Mouse (Mus musculus) 3134 (cell line): ENCODE results near the gene Sec16b.

Source experiments
- DNase-seq: peaks from one replicate; pipeline ENCODE4 v3.0.0-alpha.2; 2011; ENCODE audit warnings: low spot score; ENCODE audit not compliant: insufficient read length; ENCODE audit errors: extremely low read depth

Sec16b gene

GRCm38 (mm10) chr1:157512690-157513448 lies 6.3 kb downstream of the Sec16b start:
- no peak for DNase-seq

- no peak for DNase-seq
Observed at GRCm38 (mm10) chr1:157513559-157513958, 7.0 kb downstream of the Sec16b start.

- DNase-seq: no peak
Observed at GRCm38 (mm10) chr1:157514298-157514697, 7.8 kb downstream of the Sec16b start.

GRCm38 (mm10) chr1:157516838-157517808 lies 10.6 kb downstream of the Sec16b start:
- DNase-seq: no peak

- DNase-seq: peak; percentile 55
Observed at GRCm38 (mm10) chr1:157518111-157518523, 11.6 kb downstream of the Sec16b start.

GRCm38 (mm10) chr1:157519396-157519795 lies 12.9 kb downstream of the Sec16b start:
- DNase-seq: no peak

GRCm38 (mm10) chr1:157522322-157522721 lies 15.8 kb downstream of the Sec16b start:
- DNase-seq: no peak

- DNase-seq: no peak
Observed at GRCm38 (mm10) chr1:157524775-157525174, 18.2 kb downstream of the Sec16b start.

GRCm38 (mm10) chr1:157525692-157526354 lies 19.3 kb downstream of the Sec16b start:
- DNase-seq: no peak

- DNase-seq: no peak
Observed at GRCm38 (mm10) chr1:157526625-157527024, 20.1 kb downstream of the Sec16b start.

GRCm38 (mm10) chr1:157532826-157533460 lies 26.4 kb downstream of the Sec16b start:
- DNase-seq: no peak

- no peak for DNase-seq
Observed at GRCm38 (mm10) chr1:157535571-157535970, 29.0 kb downstream of the Sec16b start.

GRCm38 (mm10) chr1:157536471-157536870 lies 29.9 kb downstream of the Sec16b start:
- peak; percentile 21 for DNase-seq

- no peak for DNase-seq
Observed at GRCm38 (mm10) chr1:157537636-157538035, 31.1 kb downstream of the Sec16b start.

GRCm38 (mm10) chr1:157545056-157545455 lies 38.5 kb downstream of the Sec16b start:
- no peak for DNase-seq

- DNase-seq: no peak
Observed at GRCm38 (mm10) chr1:157547658-157548057, 41.1 kb downstream of the Sec16b start.

GRCm38 (mm10) chr1:157549721-157550120 lies 43.2 kb downstream of the Sec16b start:
- DNase-seq: no peak

- peak; percentile 39 for DNase-seq
Observed at GRCm38 (mm10) chr1:157552749-157553451, 46.4 kb downstream of the Sec16b start.

- DNase-seq: no peak
Observed at GRCm38 (mm10) chr1:157554163-157554562, 47.6 kb downstream of the Sec16b start.
